Mouse (Mus musculus): Measurements from ENCODE around the gene Mettl6.

The Mettl6 gene

GRCm38 (mm10) chr14:31494975-31495455 lies at the start of gene Mettl6:
Gene Mettl6, minus strand, starts transcription at chr14:31495040.
- no peaks in the 10 kb centered on the region for H3K27me3 ChIP-seq (ENCODE audit: insufficient read depth, low read length)
- H3K4me1 ChIP-seq (replicated peaks; ENCODE audit: low read depth, low read length), result peaks cover 61% of the 10 kb centered on the region
- peak within 1 kb of the TSS; percentile 96 for H3K4me3 ChIP-seq (replicated peaks; ENCODE audit: low read length)
- H3K9me3 ChIP-seq (ENCODE audit: low read length), result no peaks in the 10 kb centered on the region
- TF ChIP-seq NANOG (IDR thresholded peaks at IDR 0.05; ENCODE audit: borderline replicate concordance, low read length) (no peak), POU5F1 (IDR thresholded peaks at IDR 0.05; ENCODE audit: borderline replicate concordance, low read length) (no peak), CTCF (conservative IDR thresholded peaks at IDR 0.05; ENCODE audit: low read length) (no peak)
- peaks cover 67% of the 10 kb centered on the region for H3K36me3 ChIP-seq (ENCODE audit: insufficient read depth, low read length)

GRCm38 (mm10) chr14:31543885-31544442 lies 49.1 kb upstream of the Mettl6 start:
- no peak for TF ChIP-seq CTCF (conservative IDR thresholded peaks at IDR 0.05; ENCODE audit: low read length)
- Histone ChIP-seq H3K4me1 (replicated peaks; ENCODE audit: low read depth, low read length) (peaks cover 27% of the 10 kb centered on the region), H3K36me3 (ENCODE audit: insufficient read depth, low read length) (no peaks in the 10 kb centered on the region), H3K9me3 (ENCODE audit: low read length) (no peaks in the 10 kb centered on the region), H3K4me3 (replicated peaks; ENCODE audit: low read length) (0 out of 2 replicates have a peak overlapping the region, but pooled peaks have one; percentile 7), H3K27me3 (ENCODE audit: insufficient read depth, low read length) (peaks cover 7% of the 10 kb centered on the region)

GRCm38 (mm10) chr14:31537298-31537697 lies 42.5 kb upstream of the Mettl6 start:
- Histone ChIP-seq H3K4me1 (replicated peaks; ENCODE audit: low read depth, low read length) (peaks cover 9% of the 10 kb centered on the region), H3K36me3 (ENCODE audit: insufficient read depth, low read length) (no peaks in the 10 kb centered on the region), H3K4me3 (replicated peaks; ENCODE audit: low read length) (no peak overlapping the region), H3K27me3 (ENCODE audit: insufficient read depth, low read length) (no peaks in the 10 kb centered on the region), H3K9me3 (ENCODE audit: low read length) (no peaks in the 10 kb centered on the region)
- TF ChIP-seq NANOG (IDR thresholded peaks at IDR 0.05; ENCODE audit: borderline replicate concordance, low read length) (no peak), CTCF (conservative IDR thresholded peaks at IDR 0.05; ENCODE audit: low read length) (no peak), POU5F1 (IDR thresholded peaks at IDR 0.05; ENCODE audit: borderline replicate concordance, low read length) (no peak)

GRCm38 (mm10) chr14:31532656-31533055 lies 37.8 kb upstream of the Mettl6 start:
- Histone ChIP-seq H3K27me3 (ENCODE audit: insufficient read depth, low read length) (0 out of 2 replicates have a peak, but pooled peaks cover 2% of the 10 kb centered on the region), H3K9me3 (ENCODE audit: low read length) (no peaks in the 10 kb centered on the region), H3K4me1 (replicated peaks; ENCODE audit: low read depth, low read length) (peaks cover 9% of the 10 kb centered on the region), H3K36me3 (ENCODE audit: insufficient read depth, low read length) (no peaks in the 10 kb centered on the region), H3K4me3 (replicated peaks; ENCODE audit: low read length) (no peak overlapping the region)
- TF ChIP-seq NANOG (IDR thresholded peaks at IDR 0.05; ENCODE audit: borderline replicate concordance, low read length) (no peak), POU5F1 (IDR thresholded peaks at IDR 0.05; ENCODE audit: borderline replicate concordance, low read length) (no peak)

- H3K27me3 ChIP-seq (ENCODE audit: insufficient read depth, low read length), result 0 out of 2 replicates have a peak, but pooled peaks cover 2% of the 10 kb centered on the region
- H3K4me1 ChIP-seq (replicated peaks; ENCODE audit: low read depth, low read length), result peaks cover 9% of the 10 kb centered on the region
- H3K36me3 ChIP-seq (ENCODE audit: insufficient read depth, low read length), result no peaks in the 10 kb centered on the region
- no peaks in the 10 kb centered on the region for H3K9me3 ChIP-seq (ENCODE audit: low read length)
- H3K4me3 ChIP-seq (replicated peaks; ENCODE audit: low read length), result no peak overlapping the region
- no peak for TF ChIP-seq CTCF (conservative IDR thresholded peaks at IDR 0.05; ENCODE audit: low read length)
These were observed 36.8 kb upstream of the Mettl6 start for GRCm38 (mm10) chr14:31531506-31532148.

GRCm38 (mm10) chr14:31530847-31531246 lies 36.0 kb upstream of the Mettl6 start:
- H3K9me3 ChIP-seq (ENCODE audit: low read length), result no peaks in the 10 kb centered on the region
- H3K27me3 ChIP-seq (ENCODE audit: insufficient read depth, low read length), result 0 out of 2 replicates have a peak, but pooled peaks cover 2% of the 10 kb centered on the region
- H3K4me1 ChIP-seq (replicated peaks; ENCODE audit: low read depth, low read length), result peaks cover 9% of the 10 kb centered on the region
- no peaks in the 10 kb centered on the region for H3K36me3 ChIP-seq (ENCODE audit: insufficient read depth, low read length)
- H3K4me3 ChIP-seq (replicated peaks; ENCODE audit: low read length), result no peak overlapping the region
- TF ChIP-seq NANOG (IDR thresholded peaks at IDR 0.05; ENCODE audit: borderline replicate concordance, low read length), result no peak
- TF ChIP-seq CTCF (conservative IDR thresholded peaks at IDR 0.05; ENCODE audit: low read length), result no peak

GRCm38 (mm10) chr14:31525040-31525810 lies 30.4 kb upstream of the Mettl6 start:
- H3K4me1 ChIP-seq (replicated peaks; ENCODE audit: low read depth, low read length), result peaks cover 17% of the 10 kb centered on the region
- H3K9me3 ChIP-seq (ENCODE audit: low read length), result no peaks in the 10 kb centered on the region
- TF ChIP-seq POU5F1 (IDR thresholded peaks at IDR 0.05; ENCODE audit: borderline replicate concordance, low read length) (no peak), NANOG (IDR thresholded peaks at IDR 0.05; ENCODE audit: borderline replicate concordance, low read length) (no peak), CTCF (conservative IDR thresholded peaks at IDR 0.05; ENCODE audit: low read length) (no peak)
- peaks cover 2% of the 10 kb centered on the region; the same call in 1 of the 2 replicates for H3K27me3 ChIP-seq (ENCODE audit: insufficient read depth, low read length)
- no peaks in the 10 kb centered on the region for H3K36me3 ChIP-seq (ENCODE audit: insufficient read depth, low read length)
- H3K4me3 ChIP-seq (replicated peaks; ENCODE audit: low read length), result no peak overlapping the region

- no peaks in the 10 kb centered on the region for H3K36me3 ChIP-seq (ENCODE audit: insufficient read depth, low read length)
- TF ChIP-seq CTCF (conservative IDR thresholded peaks at IDR 0.05; ENCODE audit: low read length) (0 out of 2 replicates have a peak, but pooled peaks have one; percentile 4), POU5F1 (IDR thresholded peaks at IDR 0.05; ENCODE audit: borderline replicate concordance, low read length) (no peak)
- H3K27me3 ChIP-seq (ENCODE audit: insufficient read depth, low read length), result peaks cover 2% of the 10 kb centered on the region; the same call in 1 of the 2 replicates
- H3K9me3 ChIP-seq (ENCODE audit: low read length), result no peaks in the 10 kb centered on the region
- peaks cover 29% of the 10 kb centered on the region for H3K4me1 ChIP-seq (replicated peaks; ENCODE audit: low read depth, low read length)
- H3K4me3 ChIP-seq (replicated peaks; ENCODE audit: low read length), result no peak overlapping the region
These were observed 26.5 kb upstream of the Mettl6 start for GRCm38 (mm10) chr14:31521318-31521717.

Data from E14TG2a.4 (cell line).